Mouse (Mus musculus): ENCODE results near the gene Ttll7. TPM values are rescaled to one million over a fixed set of nuclear protein-coding genes. Genes with fewer than 3 reads are reported as not detected.

Ttll7 gene
- total and polyA plus RNA-seq, 2 experiments from 2014 or later, result 7.5 to 23.5 TPM

DNA sequence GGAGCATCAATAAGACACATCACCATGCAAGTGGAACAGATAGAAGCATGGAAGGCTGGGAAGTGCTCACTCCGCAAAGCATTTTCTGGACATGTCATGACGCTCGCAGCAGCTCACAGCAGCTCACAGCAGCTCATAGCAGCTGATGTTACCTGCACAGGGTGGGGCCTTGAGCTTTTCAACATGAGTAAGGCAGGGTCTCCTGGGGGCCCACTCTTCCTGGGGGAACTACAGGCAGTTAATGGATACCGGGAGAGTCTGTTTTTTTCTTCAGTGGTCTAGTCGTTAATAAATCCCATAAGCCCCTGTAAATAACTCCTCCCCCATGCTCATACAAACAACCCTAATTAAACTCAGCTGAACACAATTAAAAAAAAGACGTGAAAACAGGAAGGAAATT, 8.7 kb upstream of the Ttll7 start:
- no peak for TF ChIP-seq CTCF (IDR thresholded peaks at IDR 0.05; ENCODE audit: low read depth)
- Histone ChIP-seq H3K4me1 (ENCODE audit: insufficient read depth) (no peaks in the 10 kb centered on the region; the same call in 1 of the 2 replicates), H3K9me3 (ENCODE audit: low read length) (no peaks in the 10 kb centered on the region), H3K27ac (ENCODE audit: low read depth, low read length) (no peak overlapping the region), H3K4me3 (ENCODE audit: low read depth, low read length) (no peak overlapping the region), H3K4me2 (ENCODE audit: low read depth) (no peak overlapping the region), H3K27me3 (ENCODE audit: insufficient read depth, low read length) (no peaks in the 10 kb centered on the region; the same call in 1 of the 2 replicates), H3K36me3 (ENCODE audit: insufficient read depth) (no peaks in the 10 kb centered on the region), H3K9ac (no peak overlapping the region)
- ATAC-seq, result no peak
- no peak for DNase-seq
- WGBS, result 51% methylated on average over 6 of the region's 6 CpGs

DNA sequence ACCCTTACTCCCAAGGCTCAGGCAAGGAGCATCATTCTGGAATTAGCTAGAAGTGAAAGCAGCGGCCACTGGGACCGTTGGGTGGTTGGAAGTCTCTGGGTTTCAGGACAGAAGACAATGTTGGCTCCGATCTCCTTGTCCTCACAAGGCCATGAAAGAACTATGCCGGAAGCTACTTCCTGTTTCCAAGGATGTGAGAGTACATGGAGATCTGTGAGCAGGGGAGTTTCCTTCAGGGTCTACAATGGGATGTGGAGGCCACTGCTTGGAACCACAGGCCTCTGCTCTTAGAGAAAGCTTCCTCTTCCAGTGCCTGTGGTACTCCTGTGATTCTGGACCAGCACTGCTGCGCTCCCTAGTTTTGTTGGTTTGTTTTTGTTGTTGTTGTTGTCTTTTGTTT, 5.9 kb upstream of the Ttll7 start:
- ATAC-seq, result no peak
- H3K36me3 ChIP-seq (ENCODE audit: insufficient read depth), result no peaks in the 10 kb centered on the region
- no peak overlapping the region for H3K9ac ChIP-seq
- no peaks in the 10 kb centered on the region; the same call in 1 of the 2 replicates for H3K27me3 ChIP-seq (ENCODE audit: insufficient read depth, low read length)
- no peaks in the 10 kb centered on the region for H3K9me3 ChIP-seq (ENCODE audit: low read length)
- no peak for DNase-seq
- no peak overlapping the region for H3K4me2 ChIP-seq (ENCODE audit: low read depth)
- no peak overlapping the region for H3K4me3 ChIP-seq (ENCODE audit: low read depth, low read length)
- TF ChIP-seq CTCF (IDR thresholded peaks at IDR 0.05; ENCODE audit: low read depth), result no peak
- no peaks in the 10 kb centered on the region; the same call in 1 of the 2 replicates for H3K4me1 ChIP-seq (ENCODE audit: insufficient read depth)
- H3K27ac ChIP-seq (ENCODE audit: low read depth, low read length), result no peak overlapping the region
- 97% methylated on average over 5 of the region's 5 CpGs for WGBS

DNA sequence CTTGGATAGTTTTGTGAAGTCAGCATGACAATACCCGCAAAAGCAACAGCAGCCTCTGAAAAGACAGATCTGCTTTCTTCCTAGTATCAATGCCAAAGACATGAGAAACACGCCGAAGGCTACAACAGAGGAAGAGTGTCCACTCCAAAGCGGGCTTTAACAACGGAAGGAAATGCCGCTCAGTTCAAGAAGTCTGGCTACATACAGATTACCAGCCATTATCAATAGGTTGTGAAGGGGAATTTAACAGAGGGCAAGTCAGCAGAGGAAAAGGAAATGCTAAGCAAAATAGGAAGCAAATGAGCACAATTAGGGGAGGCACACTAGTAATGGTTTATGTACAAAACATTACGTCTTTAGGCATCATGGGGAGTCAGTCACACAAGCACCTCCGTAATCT, 4.1 kb upstream of the Ttll7 start:
- ATAC-seq (no peak), DNase-seq (no peak)
- WGBS, result 89% methylated on average over 8 of the region's 8 CpGs
- Histone ChIP-seq H3K9ac (no peak overlapping the region), H3K27me3 (ENCODE audit: insufficient read depth, low read length) (no peaks in the 10 kb centered on the region), H3K27ac (ENCODE audit: low read depth, low read length) (no peak overlapping the region), H3K4me3 (ENCODE audit: low read depth, low read length) (no peak overlapping the region), H3K4me1 (ENCODE audit: insufficient read depth) (peaks cover under 1% of the 10 kb centered on the region; the same call in 1 of the 2 replicates), H3K36me3 (ENCODE audit: insufficient read depth) (no peaks in the 10 kb centered on the region), H3K9me3 (ENCODE audit: low read length) (no peaks in the 10 kb centered on the region), H3K4me2 (ENCODE audit: low read depth) (no peak overlapping the region)
- no peak for TF ChIP-seq CTCF (IDR thresholded peaks at IDR 0.05; ENCODE audit: low read depth)

DNA sequence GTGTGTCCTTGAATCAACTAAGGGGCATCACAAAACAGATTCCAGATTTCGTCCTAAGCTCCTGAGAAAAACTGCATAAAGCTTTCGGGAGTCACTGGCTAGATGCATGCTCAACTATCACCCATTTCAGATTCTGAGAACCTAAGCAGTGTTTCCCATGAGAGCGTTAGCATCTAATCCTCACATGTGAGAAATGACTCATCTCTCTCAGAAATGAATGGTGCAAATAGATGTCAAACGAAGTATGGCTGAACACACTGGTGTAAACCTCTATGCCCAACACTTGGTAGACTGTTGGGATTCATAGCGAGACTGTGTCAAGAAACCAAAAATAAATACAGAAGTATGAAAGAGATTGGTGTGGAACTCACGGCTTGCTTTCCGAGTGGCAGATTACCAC, 2.8 kb upstream of the Ttll7 start:
- peaks cover 4% of the 10 kb centered on the region; the same call in 1 of the 2 replicates for H3K4me1 ChIP-seq (ENCODE audit: insufficient read depth)
- no peaks in the 10 kb centered on the region for H3K36me3 ChIP-seq (ENCODE audit: insufficient read depth)
- H3K9ac ChIP-seq, result no peak overlapping the region
- H3K27ac ChIP-seq (ENCODE audit: low read depth, low read length), result no peak overlapping the region
- TF ChIP-seq CTCF (IDR thresholded peaks at IDR 0.05; ENCODE audit: low read depth), result no peak
- no peak overlapping the region for H3K4me3 ChIP-seq (ENCODE audit: low read depth, low read length)
- ATAC-seq (no peak), DNase-seq (no peak)
- WGBS, result 85% methylated on average over 7 of the region's 7 CpGs
- no peaks in the 10 kb centered on the region for H3K9me3 ChIP-seq (ENCODE audit: low read length)
- no peak overlapping the region for H3K4me2 ChIP-seq (ENCODE audit: low read depth)
- H3K27me3 ChIP-seq (ENCODE audit: insufficient read depth, low read length), result no peaks in the 10 kb centered on the region

DNA sequence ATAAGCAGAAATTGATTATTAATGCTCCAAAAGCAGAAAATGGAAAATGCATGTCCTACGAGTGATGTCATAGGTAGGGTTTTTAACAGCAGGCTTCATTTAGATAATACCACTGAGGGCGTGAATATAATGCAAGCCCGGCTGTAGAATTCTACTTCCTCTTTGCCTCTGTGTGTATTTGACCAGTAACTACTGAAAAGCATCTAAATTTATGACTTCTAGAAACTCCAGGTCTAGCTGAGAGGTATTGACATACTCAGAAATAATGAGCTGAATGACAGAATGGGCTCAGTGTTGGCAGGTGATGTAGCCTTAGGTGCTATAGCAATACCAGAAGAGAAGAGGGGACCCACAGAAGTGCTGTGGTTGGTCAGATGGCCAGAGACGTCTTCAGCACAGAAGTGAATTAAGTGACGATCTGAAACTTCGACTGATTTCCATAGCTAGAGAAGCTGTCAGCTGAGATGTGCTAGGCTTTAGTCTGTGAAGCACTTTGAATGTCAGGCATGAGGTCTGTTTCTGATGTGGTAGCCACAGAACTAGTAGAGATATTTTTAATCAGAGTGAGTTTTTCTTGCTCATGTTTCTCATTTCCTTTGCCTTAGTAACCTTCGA, 2.4 kb downstream of the Ttll7 start:
- H3K4me1 ChIP-seq (ENCODE audit: insufficient read depth), result peaks cover 4% of the 10 kb centered on the region; the same call in 1 of the 2 replicates
- H3K9ac ChIP-seq, result no peak overlapping the region
- H3K27me3 ChIP-seq (ENCODE audit: insufficient read depth, low read length), result no peaks in the 10 kb centered on the region
- ATAC-seq (no peak), DNase-seq (no peak)
- no peaks in the 10 kb centered on the region for H3K36me3 ChIP-seq (ENCODE audit: insufficient read depth)
- 0 out of 2 replicates have a peak overlapping the region, but pooled peaks have one; percentile 75 for H3K4me2 ChIP-seq (ENCODE audit: low read depth)
- no peak overlapping the region for H3K27ac ChIP-seq (ENCODE audit: low read depth, low read length)
- TF ChIP-seq CTCF (IDR thresholded peaks at IDR 0.05; ENCODE audit: low read depth), result no peak
- no peak overlapping the region for H3K4me3 ChIP-seq (ENCODE audit: low read depth, low read length)
- WGBS, result 81% methylated on average over 7 of the region's 7 CpGs
- H3K9me3 ChIP-seq (ENCODE audit: low read length), result no peaks in the 10 kb centered on the region

DNA sequence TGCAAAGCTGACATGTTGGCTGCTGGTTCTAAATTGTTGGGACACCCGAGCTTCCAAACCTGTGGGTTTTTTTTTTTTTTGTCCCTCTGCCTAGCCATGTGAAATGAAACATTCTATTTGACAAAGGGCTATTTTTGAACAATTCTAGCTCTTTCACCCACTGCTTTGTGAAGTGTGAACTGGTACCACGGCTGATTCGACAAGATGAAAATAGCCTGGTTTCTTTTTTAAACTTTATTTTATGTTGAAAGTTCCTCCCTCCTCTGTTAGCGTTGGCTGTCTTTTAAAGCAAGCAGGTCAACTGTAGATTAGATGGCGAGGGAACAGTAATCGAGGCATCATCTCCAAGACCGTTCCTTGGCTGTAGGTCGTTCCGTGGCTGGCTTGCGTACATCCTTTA, 5.2 kb downstream of the Ttll7 start:
- H3K27ac ChIP-seq (ENCODE audit: low read depth, low read length), result no peak overlapping the region
- no peaks in the 10 kb centered on the region for H3K27me3 ChIP-seq (ENCODE audit: insufficient read depth, low read length)
- 63% methylated on average over 10 of the region's 10 CpGs for WGBS
- peaks cover 4% of the 10 kb centered on the region; the same call in 1 of the 2 replicates for H3K4me1 ChIP-seq (ENCODE audit: insufficient read depth)
- H3K9ac ChIP-seq, result no peak overlapping the region
- no peaks in the 10 kb centered on the region for H3K9me3 ChIP-seq (ENCODE audit: low read length)
- H3K4me3 ChIP-seq (ENCODE audit: low read depth, low read length), result no peak overlapping the region
- no peak for TF ChIP-seq CTCF (IDR thresholded peaks at IDR 0.05; ENCODE audit: low read depth)
- H3K4me2 ChIP-seq (ENCODE audit: low read depth), result no peak overlapping the region
- H3K36me3 ChIP-seq (ENCODE audit: insufficient read depth), result no peaks in the 10 kb centered on the region
- DNase-seq (no peak), ATAC-seq (no peak)

DNA sequence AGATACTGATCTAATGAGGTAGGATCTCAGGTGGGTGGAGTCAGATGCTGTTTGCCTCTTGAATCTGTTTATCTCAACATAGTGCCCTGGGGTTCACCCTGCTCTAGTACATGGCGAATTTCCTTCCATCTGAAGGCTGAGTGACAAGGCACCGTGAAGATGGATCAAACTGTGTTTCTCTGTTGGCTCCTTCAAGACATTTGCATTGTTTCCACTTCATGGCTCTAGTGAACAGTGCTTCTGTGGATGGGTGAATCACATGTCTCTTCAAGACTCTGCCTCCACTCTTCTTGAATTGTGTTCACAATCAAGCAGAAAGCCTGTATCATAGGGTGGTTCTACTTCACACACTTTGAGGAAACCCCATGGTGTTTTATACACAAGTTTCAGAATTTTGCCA, 8.1 kb downstream of the Ttll7 start:
- Histone ChIP-seq H3K27ac (ENCODE audit: low read depth, low read length) (no peak overlapping the region), H3K4me1 (ENCODE audit: insufficient read depth) (no peaks in the 10 kb centered on the region), H3K36me3 (ENCODE audit: insufficient read depth) (no peaks in the 10 kb centered on the region), H3K27me3 (ENCODE audit: insufficient read depth, low read length) (no peaks in the 10 kb centered on the region), H3K4me2 (ENCODE audit: low read depth) (no peak overlapping the region), H3K4me3 (ENCODE audit: low read depth, low read length) (no peak overlapping the region), H3K9ac (no peak overlapping the region), H3K9me3 (ENCODE audit: low read length) (no peaks in the 10 kb centered on the region)
- TF ChIP-seq CTCF (IDR thresholded peaks at IDR 0.05; ENCODE audit: low read depth), result no peak
- WGBS, result 86% methylated on average over 2 of the region's 2 CpGs
- DNase-seq, result no peak
- no peak for ATAC-seq
